Mouse (Mus musculus) bone marrow macrophage, adult 2 months (primary cell): Measurements from ENCODE around the gene Crygs.

Source experiments
- CTCF ChIP-seq: IDR thresholded peaks from 2 replicates; pipeline ENCODE4 v1.5.1; 2012; ENCODE audit warnings: low read depth, mild to moderate bottlenecking, low read length, moderate library complexity
- POLR2A ChIP-seq: IDR thresholded peaks from 2 replicates; pipeline ENCODE4 v1.6.1; 2012; ENCODE audit warnings: mild to moderate bottlenecking, low read depth, low read length, borderline replicate concordance

DNA sequence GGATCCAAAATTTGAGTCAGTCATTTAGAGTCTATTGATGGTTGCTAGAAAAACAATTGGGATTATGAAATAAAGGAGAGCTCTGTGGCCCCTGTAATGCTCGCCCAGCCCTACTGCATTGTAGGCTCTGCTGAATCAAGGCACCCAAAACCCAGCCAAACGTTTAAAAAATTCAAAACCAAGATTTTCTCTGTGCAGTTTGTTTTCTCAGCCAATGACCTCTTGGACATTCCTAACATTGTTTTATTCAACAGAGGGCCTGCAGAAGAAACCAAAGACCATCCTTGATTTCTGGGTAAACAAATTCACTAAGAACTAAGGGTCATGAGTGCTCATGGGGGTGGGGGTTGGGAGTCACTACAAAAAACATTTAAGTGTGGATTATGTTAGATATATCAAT lies at the start of gene Crygs:
- TF ChIP-seq CTCF (no peak), POLR2A (no peak)
